ENCODE assay signal across 22 mouse cellular contexts in the genomic region with DNA sequence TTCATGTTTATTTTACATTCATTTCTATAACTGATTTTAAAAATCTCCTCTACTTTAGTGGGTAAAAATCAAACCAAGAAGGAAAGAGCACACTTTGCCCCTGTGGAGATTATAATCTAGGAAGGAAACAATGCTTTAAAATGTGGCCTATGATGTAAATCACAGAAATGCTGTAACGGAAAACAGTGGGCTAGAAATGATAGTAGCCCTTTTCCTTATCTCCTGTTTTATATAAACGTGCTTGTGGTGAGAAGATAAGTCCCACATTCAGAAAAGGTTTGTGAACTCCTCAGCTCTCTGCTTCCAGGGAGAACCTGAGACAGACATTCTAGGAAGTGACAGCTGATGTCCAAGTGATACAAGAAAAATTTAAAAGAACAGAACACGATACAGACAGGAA.
DNase-seq lines count a peak whose midpoint lies in the region; ATAC-seq lines count a peak whose summit lies in the region.
"Had no signal": no experiment of that assay in that cellular context is flagged by ENCODE, and none has a peak within 500 bp of the region (broad histone marks: within the 10 kb centered on the region; RNA-seq: fewer than 3 reads in every experiment).

No protein-coding gene starts in this region.

- peak; percentile 36 for ATAC-seq in activated CD4-positive, CD25-positive, alpha-beta regulatory T cell, adult 4 months
- ATAC-seq: forebrain, embryonic 13.5 days; forebrain, embryonic 15.5 days; forebrain, postnatal 0 days; Patski had no signal

- DNase-seq in 416B (ENCODE audit: low read depth) = peak; percentile 72
- DNase-seq in CD4-positive helper T cell, adult 2 months (ENCODE audit: low read depth, low spot score) = peak; percentile 38
- DNase-seq in induced T-regulatory cell, adult 2 months (ENCODE audit: low read depth) = peak; percentile 41
- DNase-seq in layer of hippocampus, adult 9-10 months (ENCODE audit: low spot score) = no peak
- no peak for DNase-seq in urinary bladder, postnatal 4 days (ENCODE audit: low spot score in 2 of 2)
- no peak for DNase-seq in kidney, postnatal 14 days
- no peak for DNase-seq in left cerebral cortex, postnatal 10 days (ENCODE audit: extremely low spot score in 1 of 2, low spot score in 2 of 2)
- DNase-seq: adrenal gland, adult 2 months; adrenal gland, postnatal 10 days; adrenal gland, postnatal 25 days; B cell, adult 2 months; cerebellum, adult 11 months; cerebellum, adult 18-20 months; cerebellum, adult 8-10 months; cerebellum, adult 9-11 months; cerebellum, postnatal 14 days; cerebellum, postnatal 36 days; forebrain, postnatal 0 days had no signal

- intact Hi-C loops in left cerebral cortex, postnatal 10 days (cut with DNase I) = no loop called here

Comparison
In these comparisons a context has a peak if more than half of its experiments do, and no peak if none do; other contexts are left out.
1. DNase-seq: peak in 416B (single experiment), CD4-positive helper T cell, adult 2 months (single experiment) and induced T-regulatory cell, adult 2 months (single experiment); none in layer of hippocampus, adult 9-10 months (single experiment), urinary bladder, postnatal 4 days (0 of 2), kidney, postnatal 14 days (single experiment) and left cerebral cortex, postnatal 10 days (0 of 2).